Mouse (Mus musculus) forebrain, embryonic 16.5 days (tissue): ENCODE measurements around the gene Plcl1. TPM values are rescaled to one million over a fixed set of nuclear protein-coding genes. Genes with fewer than 3 reads are reported as not detected.

ENCODE experiments used
- polyA plus RNA-seq: library from polyadenylated mRNA; unstranded; fragments of >200 nt; fragmentation: Nextera tagmentation; extraction: Ambion mirVana; gene quantifications from 2 replicates; pipeline ENCODE4 v1.2.1, GENCODE M21; 2015

Gene Plcl1
- polyA plus RNA-seq, 1 experiment from 2014 or later, result 5.0 TPM

Other genes with a start within 250 kb of the Plcl1 start
- gene Rftn2, start 179.1 kb upstream of the Plcl1 start, polyA plus RNA-seq, result 10.4 and 15.1 TPM in 2 replicates
- gene Mars2, start 168.7 kb upstream of the Plcl1 start, polyA plus RNA-seq, result 5.3 and 5.6 TPM in 2 replicates
- not detected in 2 replicates for gene Boll, start 42.5 kb upstream of the Plcl1 start, polyA plus RNA-seq